In the genomic region with DNA sequence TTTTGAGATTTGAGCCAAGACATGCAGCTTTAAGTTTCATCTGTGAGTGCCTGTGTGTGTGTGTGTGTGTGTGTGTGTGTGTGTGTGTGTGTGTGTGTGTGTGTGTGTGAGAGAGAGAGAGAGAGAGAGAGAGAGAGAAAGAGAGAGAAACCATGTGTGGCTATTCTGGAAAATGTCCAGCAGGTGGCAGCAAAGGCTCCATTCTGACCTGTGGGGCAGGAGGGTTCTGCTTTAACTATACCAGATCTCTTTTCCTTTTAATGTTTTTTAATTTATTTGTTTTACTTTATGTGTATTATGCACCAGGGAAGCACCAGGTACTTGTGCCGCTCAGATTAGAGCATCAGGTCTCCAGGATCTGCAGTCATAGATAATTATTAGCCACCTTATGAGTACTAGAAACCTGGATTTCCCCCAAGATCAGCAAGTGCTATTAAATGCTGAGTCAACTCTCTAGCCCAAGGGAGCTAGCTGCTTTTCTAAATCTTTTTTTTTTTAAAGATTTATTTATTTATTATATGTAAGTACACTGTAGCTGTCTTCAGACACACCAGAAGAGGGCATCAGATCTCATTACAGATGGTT, we compare ENCODE assay signal across 10 mouse cellular contexts. TPM values are rescaled to one million over a fixed set of nuclear protein-coding genes. Genes with fewer than 3 reads are reported as not detected.
DNase-seq lines count a peak whose midpoint lies in the region; ATAC-seq lines count a peak whose summit lies in the region.
"Had no signal": no experiment of that assay in that cellular context is flagged by ENCODE, and none has a peak within 500 bp of the region (broad histone marks: within the 10 kb centered on the region; RNA-seq: fewer than 3 reads in every experiment).

No protein-coding gene starts in this region.

- peak; percentile 46 for DNase-seq in adrenal gland, postnatal 25 days
- peak; percentile 55 for DNase-seq in embryo, embryonic 10 days (ENCODE audit: low spot score)
- DNase-seq in heart, adult 8-10 months (ENCODE audit: low spot score) = peak; percentile 16
- DNase-seq in kidney, postnatal 10 days = peak; percentile 59
- peak; percentile 35 for DNase-seq in liver
- DNase-seq in neural tube, embryonic 10.5 days (ENCODE audit: extremely low spot score, low spot score) = peak; percentile 21
- peak; percentile 67 for DNase-seq in testis, postnatal 10 days (ENCODE audit: low spot score)

- peak; percentile 81 for ATAC-seq in CD4-positive, CD25-positive, alpha-beta regulatory T cell, adult 4 months

RNA-seq across cellular contexts. Expression of gene Epp13, which starts 11.6 kb away (rescaled TPM):
- not detected for polyA plus RNA-seq in CD4-positive, CD25-positive, alpha-beta regulatory T cell, adult 4 months (2017; shearing (Covaris generic))
- total RNA-seq in adrenal gland, postnatal 25 days (2021) = not detected in 2 replicates
- not detected for total RNA-seq in heart, adult 8-10 months (2022)
- polyA plus RNA-seq: kidney, embryonic 15.5 days; midbrain, embryonic 16.5 days had no signal

RNA-seq across cellular contexts. Expression of gene Zscan5b, which starts 18.9 kb away (rescaled TPM):
- polyA plus RNA-seq in CD4-positive, CD25-positive, alpha-beta regulatory T cell, adult 4 months (2017; shearing (Covaris generic)) = not detected
- total RNA-seq in adrenal gland, postnatal 25 days (2021) = not detected in 2 replicates
- total RNA-seq in heart, adult 8-10 months (2022) = not detected
- polyA plus RNA-seq: kidney, embryonic 15.5 days; midbrain, embryonic 16.5 days had no signal

RNA-seq across cellular contexts. Expression of gene Galp, which starts 44.0 kb away (rescaled TPM):
- polyA plus RNA-seq in CD4-positive, CD25-positive, alpha-beta regulatory T cell, adult 4 months (2017; shearing (Covaris generic)) = not detected
- not detected in 2 replicates for total RNA-seq in adrenal gland, postnatal 25 days (2021)
- total RNA-seq in heart, adult 8-10 months (2022) = not detected
- polyA plus RNA-seq: kidney, embryonic 15.5 days; midbrain, embryonic 16.5 days had no signal

RNA-seq across cellular contexts. Expression of gene Zfp667, which starts 45.4 kb away (rescaled TPM):
- polyA plus RNA-seq in CD4-positive, CD25-positive, alpha-beta regulatory T cell, adult 4 months (2017; shearing (Covaris generic)) = 1 to 10 TPM; 6.4 to 7.6 TPM
- total RNA-seq in adrenal gland, postnatal 25 days (2021) = 6.7 and 9.7 TPM in 2 replicates
- 1 to 10 TPM; 2.9 to 4.9 (median 4.2) TPM for total RNA-seq in heart, adult 8-10 months (2022)

Comparison
In these comparisons a context has a peak if more than half of its experiments do, and no peak if none do; other contexts are left out.
1. Peak in every context shown above with its lines: DNase-seq and ATAC-seq.
2. DNase-seq: peak in every context shown above with its lines; median percentile 67 in testis, postnatal 10 days; 59 in kidney, postnatal 10 days; 55 in embryo, embryonic 10 days; 46 in adrenal gland, postnatal 25 days; 35 in liver; 21 in neural tube, embryonic 10.5 days; 16 in heart, adult 8-10 months.